ENCODE assay signal across 11 mouse cellular contexts in the genomic region with DNA sequence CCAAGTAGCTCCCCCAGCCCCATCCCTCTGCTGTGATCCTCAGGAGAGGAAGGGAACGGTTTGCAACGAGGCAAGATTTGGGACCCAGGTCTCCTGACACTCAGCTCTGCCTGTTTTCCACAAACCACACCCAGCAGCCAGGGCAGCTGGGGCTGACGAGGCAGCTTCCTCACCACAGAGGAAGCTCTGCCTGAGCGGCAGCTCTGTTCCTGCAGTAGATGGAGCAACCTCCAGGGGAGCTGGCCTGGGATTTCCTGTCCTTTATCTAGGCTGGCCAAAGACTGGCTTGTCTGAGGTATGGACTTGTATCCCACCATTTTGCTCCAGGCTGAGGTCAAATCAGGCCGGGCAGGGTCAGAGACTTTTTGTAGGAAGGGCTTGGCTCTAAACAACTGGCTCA. TPM values are rescaled to one million over a fixed set of nuclear protein-coding genes. Genes with fewer than 3 reads are reported as not detected.
DNase-seq lines count a peak whose midpoint lies in the region; ATAC-seq and TF ChIP-seq lines count a peak whose summit lies in the region.
"Had no signal": no experiment of that assay in that cellular context is flagged by ENCODE, and none has a peak within 500 bp of the region (broad histone marks: within the 10 kb centered on the region; RNA-seq: fewer than 3 reads in every experiment).

No protein-coding gene starts in this region.

- peak overlapping the region; percentile 76 for H3K27ac ChIP-seq in bone marrow, adult 2 months (ENCODE audit: control insufficient read depth, insufficient read depth, low read depth, low read length, poor library complexity)
- no peak overlapping the region for H3K27ac ChIP-seq in intestine, postnatal 0 days (ENCODE audit: low read depth, low read length)
- no peak overlapping the region for H3K27ac ChIP-seq in forebrain, embryonic 13.5 days
- H3K27ac ChIP-seq: liver, embryonic 13.5 days; stomach, embryonic 15.5 days had no signal

- H3K4me3 ChIP-seq in bone marrow, adult 2 months (replicated peaks; ENCODE audit: control insufficient read depth, low read depth, low read length), result no peak overlapping the region
- no peak overlapping the region for H3K4me3 ChIP-seq in intestine, postnatal 0 days (ENCODE audit: low read depth, low read length)
- H3K4me3 ChIP-seq in forebrain, embryonic 13.5 days, result no peak overlapping the region
- H3K4me3 ChIP-seq: erythroblast, embryonic 14.5 days; liver, embryonic 13.5 days; stomach, embryonic 15.5 days had no signal

- no peaks in the 10 kb centered on the region for H3K36me3 ChIP-seq in intestine, postnatal 0 days (ENCODE audit: control insufficient read depth, insufficient read depth)
- H3K36me3 ChIP-seq in forebrain, embryonic 13.5 days (ENCODE audit: poor library complexity, severe bottlenecking), result no peaks in the 10 kb centered on the region
- H3K36me3 ChIP-seq: liver, embryonic 13.5 days; stomach, embryonic 15.5 days had no signal

- no peak overlapping the region for H3K4me2 ChIP-seq in intestine, postnatal 0 days (replicated peaks; ENCODE audit: low read depth)
- H3K4me2 ChIP-seq in forebrain, embryonic 13.5 days, result no peak overlapping the region
- H3K4me2 ChIP-seq: liver, embryonic 13.5 days; stomach, embryonic 15.5 days had no signal

- peaks cover 1% of the 10 kb centered on the region; the same call in 1 of the 2 replicates for H3K4me1 ChIP-seq in bone marrow, adult 2 months (ENCODE audit: control insufficient read depth, insufficient read depth, low read length)
- H3K4me1 ChIP-seq in intestine, postnatal 0 days (replicated peaks; ENCODE audit: control insufficient read depth, insufficient read depth, low read length), result no peaks in the 10 kb centered on the region
- no peaks in the 10 kb centered on the region for H3K4me1 ChIP-seq in forebrain, embryonic 13.5 days
- H3K4me1 ChIP-seq: stomach, embryonic 15.5 days had no signal

- no peak for TF ChIP-seq CTCF in bone marrow, adult 2 months (IDR thresholded peaks at IDR 0.05; ENCODE audit: control insufficient read depth, insufficient read depth, low read length)
- peak; percentile 47 for TF ChIP-seq CTCF in intestine, postnatal 0 days (IDR thresholded peaks at IDR 0.05; ENCODE audit: low read depth)

- H3K9me3 ChIP-seq in intestine, postnatal 0 days (ENCODE audit: control insufficient read depth), result no peaks in the 10 kb centered on the region
- H3K9me3 ChIP-seq in forebrain, embryonic 13.5 days (replicated peaks), result no peaks in the 10 kb centered on the region
- H3K9me3 ChIP-seq: liver, embryonic 13.5 days; stomach, embryonic 15.5 days had no signal

- H3K9ac ChIP-seq in intestine, postnatal 0 days (ENCODE audit: low read depth, low read length), result no peak overlapping the region
- no peak overlapping the region for H3K9ac ChIP-seq in forebrain, embryonic 13.5 days
- H3K9ac ChIP-seq: liver, embryonic 13.5 days; stomach, embryonic 15.5 days had no signal

- WGBS in bone marrow, adult 2 months, result 13% methylated on average over 5 of the region's 5 CpGs
- WGBS in intestine, postnatal 0 days, result 49% methylated on average over 5 of the region's 5 CpGs
- 64% methylated on average over 5 of the region's 5 CpGs for WGBS in forebrain, embryonic 13.5 days

- ATAC-seq in frontal cortex, adult (ENCODE audit: low TSS enrichment), result peak; percentile 45
- ATAC-seq in intestine, postnatal 0 days, result no peak
- no peak for ATAC-seq in forebrain, embryonic 13.5 days
- no peak for ATAC-seq in CD4-positive, CD25-positive, alpha-beta regulatory T cell, adult 4 months

- H3K27me3 ChIP-seq in intestine, postnatal 0 days (replicated peaks; ENCODE audit: control insufficient read depth, insufficient read depth, low read length), result no peaks in the 10 kb centered on the region
- H3K27me3 ChIP-seq in forebrain, embryonic 13.5 days, result peaks cover 29% of the 10 kb centered on the region
- H3K27me3 ChIP-seq: stomach, embryonic 15.5 days had no signal

- no peak for DNase-seq in frontal cortex, adult 2 months (ENCODE audit: extremely low spot score in 1 of 2, low spot score in 1 of 2)
- peak; percentile 66 for DNase-seq in lung, postnatal 10 days
- no peak for DNase-seq in urinary bladder, postnatal 25 days (ENCODE audit: low spot score)
- DNase-seq: liver, embryonic 13.5 days had no signal

- no peak for TF ChIP-seq POLR2A in bone marrow, adult 2 months (IDR thresholded peaks at IDR 0.05; ENCODE audit: borderline replicate concordance, control insufficient read depth, low read depth, low read length)

RNA-seq across cellular contexts. Expression of gene Stard8, which starts 46.2 kb away (rescaled TPM):
- polyA plus RNA-seq in frontal cortex, adult 2 months (2012; rRNA removed), result 41.5 and 51.0 TPM in 2 replicates
- 5.1 and 6.2 TPM in 2 replicates for polyA plus RNA-seq in bone marrow, adult 2 months (2011; ENCODE audit: insufficient read depth, insufficient read length, low replicate concordance, missing spikeins)
- 3.6 TPM in 2 replicates for polyA plus RNA-seq in intestine, postnatal 0 days (2015; fragmentation: Nextera tagmentation; extraction: Ambion mirVana)
- polyA plus RNA-seq in forebrain, embryonic 13.5 days (2015; fragmentation: Nextera tagmentation; extraction: Ambion mirVana), result 2.8 and 3.0 TPM in 2 replicates
- polyA plus RNA-seq in CD4-positive, CD25-positive, alpha-beta regulatory T cell, adult 4 months (2017; shearing (Covaris generic)), result under 1 TPM; 0.56 to 0.58 TPM
